Mouse (Mus musculus) limb, embryonic 15.5 days (tissue): ENCODE data around the gene Zmiz1. TPM values are rescaled to one million over a fixed set of nuclear protein-coding genes. Genes with fewer than 3 reads are reported as not detected.

Source experiments
- ATAC-seq: fragments of 200-750 bp; cut with Nextera tagmentation; 2 replicates; pipeline ENCODE4 v1.8.0; 2017; ENCODE audit warnings: low read depth, moderate TSS enrichment; ENCODE audit not compliant: insufficient number of reproducible peaks, low FRiP score, low TSS enrichment
- H3K27ac ChIP-seq: fragments of 300-500 bp; sonication (generic); 2 replicates; pipeline ENCODE4 v1.5.1; 2015; ENCODE audit warnings: moderate library complexity, mild to moderate bottlenecking, inconsistent platforms
- H3K27me3 ChIP-seq: fragments of 300-500 bp; sonication (generic); 2 replicates; pipeline ENCODE4 v1.6.1; 2015; ENCODE audit warnings: inconsistent platforms
- H3K36me3 ChIP-seq: fragments of 300-500 bp; sonication (generic); 2 replicates; pipeline ENCODE4 v1.6.1; 2015; ENCODE audit warnings: inconsistent platforms
- H3K4me1 ChIP-seq: fragments of 300-500 bp; sonication (generic); 2 replicates; pipeline ENCODE4 v1.6.1; 2015; ENCODE audit warnings: inconsistent platforms
- H3K4me2 ChIP-seq: fragments of 300-500 bp; sonication (generic); 2 replicates; pipeline ENCODE4 v1.6.1; 2015; ENCODE audit warnings: mild to moderate bottlenecking, inconsistent platforms
- H3K4me3 ChIP-seq: fragments of 300-500 bp; sonication (generic); 2 replicates; pipeline ENCODE4 v1.5.1; 2015; ENCODE audit warnings: mild to moderate bottlenecking, inconsistent platforms
- H3K9ac ChIP-seq: fragments of 300-500 bp; sonication (generic); 2 replicates; pipeline ENCODE4 v1.6.1; 2015; ENCODE audit warnings: inconsistent platforms
- H3K9me3 ChIP-seq: fragments of 300-500 bp; sonication (generic); 2 replicates; pipeline ENCODE4 v1.6.1; 2016; ENCODE audit warnings: inconsistent platforms
- WGBS: fragments of 180-500 bp; shearing (Covaris S2); methylation state at CpG from one replicate; pipeline ENCODE4 v1.1.7; 2015; 5-methylcytosine and 5-hydroxymethylcytosine counted together
- polyA plus RNA-seq: library from polyadenylated mRNA; unstranded; fragments of >200 nt; fragmentation: Nextera tagmentation; extraction: Ambion mirVana; gene quantifications from 2 replicates; pipeline ENCODE4 v1.2.1, GENCODE M21; 2015

The Zmiz1 gene
- polyA plus RNA-seq, 1 experiment from 2014 or later: 50.5 TPM

DNA sequence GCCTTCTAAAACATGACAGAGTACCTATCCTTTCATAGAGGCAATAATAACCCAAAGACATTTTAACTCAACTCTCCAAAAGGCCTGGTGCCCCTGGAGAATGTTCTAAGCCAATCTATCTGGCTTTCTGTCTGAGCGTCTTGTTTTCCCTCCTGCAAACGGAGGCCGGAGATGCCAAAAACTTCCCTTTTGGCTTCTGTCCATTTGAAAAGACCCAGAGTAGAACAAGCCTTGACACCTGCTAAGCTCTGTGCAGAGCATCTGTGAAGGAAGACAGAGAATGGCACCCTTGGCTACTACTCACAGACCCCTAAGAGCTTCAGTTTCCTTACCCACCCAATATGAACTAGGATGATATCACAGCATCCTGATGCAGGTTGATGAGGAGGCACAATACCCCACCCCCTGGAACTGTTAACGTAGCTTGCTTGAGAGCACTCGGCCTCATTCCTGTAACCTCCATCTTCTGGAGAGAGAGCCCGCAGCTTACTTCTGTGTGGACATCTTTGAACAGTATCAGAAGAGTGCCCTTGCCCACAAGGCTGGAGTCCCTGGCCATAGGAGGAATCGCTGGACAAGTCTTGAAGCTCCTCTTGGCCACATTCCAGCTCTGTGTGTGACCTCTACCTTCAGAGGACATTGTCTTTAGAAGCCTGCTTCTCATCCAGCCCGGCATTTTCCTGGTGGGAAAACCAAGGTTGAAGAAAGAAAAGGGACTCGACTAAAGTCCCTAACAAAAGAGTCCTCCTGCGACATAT is 9.1 kb downstream of the Zmiz1 start:
- H3K4me1 ChIP-seq: peaks cover 97% of the 10 kb centered on the region
- 0 out of 2 replicates have a peak, but pooled peaks cover 2% of the 10 kb centered on the region for H3K36me3 ChIP-seq
- no peak for ATAC-seq
- H3K4me2 ChIP-seq: no peak overlapping the region
- no peak overlapping the region for H3K4me3 ChIP-seq
- no peak overlapping the region for H3K27ac ChIP-seq
- WGBS: 65% methylated on average over 10 of the region's 10 CpGs
- H3K9me3 ChIP-seq: no peaks in the 10 kb centered on the region
- no peak overlapping the region for H3K9ac ChIP-seq
- H3K27me3 ChIP-seq: no peaks in the 10 kb centered on the region

DNA sequence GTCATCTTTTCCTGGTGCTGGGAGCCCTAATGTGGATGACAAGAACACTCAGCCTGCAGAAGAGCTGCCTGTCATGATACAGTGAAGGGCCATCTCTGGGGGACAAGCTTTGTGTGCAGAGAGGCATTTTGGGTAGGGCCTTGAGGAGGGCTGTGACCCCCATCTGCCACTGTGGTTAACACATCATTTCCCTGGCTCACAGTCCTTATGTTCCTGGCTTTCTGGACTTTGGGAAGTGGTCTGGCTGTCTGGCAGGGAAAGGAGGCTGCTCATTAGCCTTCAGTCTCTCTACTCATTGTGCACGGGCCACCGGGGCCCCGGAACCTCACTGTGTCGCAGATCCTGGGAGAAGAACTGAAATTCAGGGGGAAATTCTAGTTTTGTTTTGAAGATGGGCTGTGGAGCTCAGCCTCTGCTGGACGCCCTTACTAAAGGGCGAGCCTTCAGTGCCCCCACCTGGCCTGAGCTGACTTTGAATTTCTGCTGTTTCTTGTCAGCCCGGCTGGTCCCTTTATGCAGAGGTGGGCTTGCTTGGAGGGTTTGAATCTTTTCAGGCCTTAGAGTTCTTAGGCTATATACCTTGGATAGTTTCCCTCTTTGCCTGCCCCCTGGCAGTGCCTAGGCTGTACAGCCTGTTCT is 10.0 kb downstream of the Zmiz1 start:
- Histone ChIP-seq H3K4me1 (peaks cover 96% of the 10 kb centered on the region), H3K36me3 (no peaks in the 10 kb centered on the region), H3K4me3 (no peak overlapping the region), H3K4me2 (no peak overlapping the region), H3K27ac (0 out of 2 replicates have a peak overlapping the region, but pooled peaks have one; percentile 12), H3K9ac (no peak overlapping the region), H3K9me3 (no peaks in the 10 kb centered on the region), H3K27me3 (no peaks in the 10 kb centered on the region)
- WGBS: 47% methylated on average over 7 of the region's 7 CpGs
- ATAC-seq: no peak

DNA sequence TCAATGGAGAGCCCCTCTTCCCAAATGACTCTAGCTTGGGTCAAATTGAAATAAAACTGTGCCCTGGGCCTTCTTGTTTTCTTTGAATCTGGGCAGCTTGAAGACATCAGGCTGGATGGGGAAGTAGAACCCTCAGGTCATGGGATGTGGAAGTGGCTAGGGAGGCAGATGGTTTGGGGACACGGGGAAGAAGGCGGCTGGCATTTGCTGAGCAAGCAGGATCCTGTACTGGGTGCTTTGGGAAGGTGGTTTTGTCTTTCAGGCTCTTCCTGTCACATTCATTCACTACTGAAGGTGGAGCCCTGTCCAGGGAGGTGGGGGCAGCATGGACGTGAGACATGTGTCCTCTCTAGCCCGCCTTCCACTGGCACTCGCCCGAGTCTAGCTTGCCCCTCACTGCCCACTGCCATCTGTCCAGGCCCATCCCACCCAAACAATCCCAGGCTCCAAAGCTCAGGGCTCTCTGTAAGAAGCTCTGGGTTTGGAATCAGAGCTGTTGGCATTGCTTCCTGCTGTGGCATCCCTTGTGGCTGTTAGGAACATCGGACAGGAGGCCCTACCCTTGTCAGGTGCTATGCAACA is 11.3 kb downstream of the Zmiz1 start:
- Histone ChIP-seq H3K36me3 (no peaks in the 10 kb centered on the region), H3K27ac (no peak overlapping the region), H3K27me3 (no peaks in the 10 kb centered on the region), H3K4me3 (no peak overlapping the region), H3K4me1 (peaks cover 96% of the 10 kb centered on the region), H3K4me2 (no peak overlapping the region), H3K9ac (no peak overlapping the region), H3K9me3 (no peaks in the 10 kb centered on the region)
- WGBS: 51% methylated on average over 7 of the region's 7 CpGs
- no peak for ATAC-seq

DNA sequence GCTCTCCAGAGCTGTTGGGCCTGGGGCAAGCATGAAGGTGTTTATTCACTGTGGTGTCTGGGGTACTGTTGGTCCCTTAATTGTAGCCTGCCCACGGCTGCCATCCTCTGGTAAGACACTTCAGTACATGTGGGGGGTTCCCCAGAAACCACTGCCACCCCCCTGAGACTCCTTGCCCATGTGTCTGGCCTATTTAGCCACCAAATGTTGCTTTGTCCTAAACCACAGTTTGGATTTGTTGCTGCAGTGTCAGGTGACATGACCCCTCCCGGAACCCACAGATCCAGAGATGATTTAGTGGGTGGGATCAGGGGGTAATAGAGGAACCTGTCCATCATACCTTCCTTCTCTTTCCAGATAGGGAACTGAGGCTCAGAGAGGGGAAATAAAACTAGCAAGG is 12.1 kb downstream of the Zmiz1 start:
- 24% methylated on average over 2 of the region's 2 CpGs for WGBS

DNA sequence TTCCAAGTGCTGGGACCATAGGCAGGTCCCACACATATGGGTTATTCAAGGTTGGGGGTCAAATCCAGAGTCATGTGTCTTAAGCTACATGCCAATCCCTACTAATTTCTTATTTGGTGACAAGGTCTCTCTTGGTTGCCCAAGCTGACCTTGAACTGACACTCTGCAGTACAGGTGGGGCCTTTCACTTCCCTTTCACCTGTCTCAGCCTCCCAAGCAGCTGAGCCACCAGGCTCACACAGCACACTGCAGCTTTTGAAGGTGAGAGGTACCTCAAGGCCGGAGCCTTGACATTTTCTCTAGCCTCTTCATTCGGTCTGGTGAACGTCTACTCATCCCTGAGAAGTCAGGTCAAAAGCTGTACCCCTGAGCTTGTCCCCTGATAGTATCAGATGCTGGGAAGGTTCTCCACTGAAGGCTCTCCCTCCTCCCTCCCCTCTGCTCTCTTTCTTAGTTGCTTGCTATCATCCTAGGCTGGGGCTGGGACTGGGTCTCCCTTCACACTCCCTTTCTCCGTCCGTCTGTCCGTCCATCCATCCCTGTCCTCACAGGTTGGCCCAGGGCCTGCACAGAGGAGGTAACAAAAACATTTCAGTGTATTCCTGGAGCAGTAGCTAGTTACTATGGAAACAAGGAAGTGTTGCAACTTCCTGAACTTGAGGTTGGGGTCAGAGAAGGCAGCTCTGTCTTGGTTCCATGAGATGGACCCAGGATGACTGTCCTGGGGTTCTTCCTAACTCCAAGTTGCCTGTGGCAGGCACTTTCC is 13.3 kb downstream of the Zmiz1 start:
- no peak for ATAC-seq
- H3K9me3 ChIP-seq: no peaks in the 10 kb centered on the region
- H3K27me3 ChIP-seq: no peaks in the 10 kb centered on the region
- H3K36me3 ChIP-seq: peaks cover 6% of the 10 kb centered on the region; the same call in 1 of the 2 replicates
- 74% methylated on average over 6 of the region's 6 CpGs for WGBS
- peaks cover 99% of the 10 kb centered on the region for H3K4me1 ChIP-seq
- peak overlapping the region; percentile 62; the same call in 1 of the 2 replicates for H3K27ac ChIP-seq
- no peak overlapping the region for H3K4me2 ChIP-seq
- H3K9ac ChIP-seq: no peak overlapping the region
- no peak overlapping the region for H3K4me3 ChIP-seq

More for the DNA sequence above, 12.1 kb downstream of the Zmiz1 start:
- H3K36me3 ChIP-seq: peaks cover 3% of the 10 kb centered on the region; the same call in 1 of the 2 replicates
- H3K27ac ChIP-seq: no peak overlapping the region
- peaks cover 96% of the 10 kb centered on the region for H3K4me1 ChIP-seq
- H3K4me2 ChIP-seq: no peak overlapping the region
- no peaks in the 10 kb centered on the region for H3K27me3 ChIP-seq
- H3K9ac ChIP-seq: no peak overlapping the region
- no peaks in the 10 kb centered on the region for H3K9me3 ChIP-seq
- no peak for ATAC-seq
- no peak overlapping the region for H3K4me3 ChIP-seq

DNA sequence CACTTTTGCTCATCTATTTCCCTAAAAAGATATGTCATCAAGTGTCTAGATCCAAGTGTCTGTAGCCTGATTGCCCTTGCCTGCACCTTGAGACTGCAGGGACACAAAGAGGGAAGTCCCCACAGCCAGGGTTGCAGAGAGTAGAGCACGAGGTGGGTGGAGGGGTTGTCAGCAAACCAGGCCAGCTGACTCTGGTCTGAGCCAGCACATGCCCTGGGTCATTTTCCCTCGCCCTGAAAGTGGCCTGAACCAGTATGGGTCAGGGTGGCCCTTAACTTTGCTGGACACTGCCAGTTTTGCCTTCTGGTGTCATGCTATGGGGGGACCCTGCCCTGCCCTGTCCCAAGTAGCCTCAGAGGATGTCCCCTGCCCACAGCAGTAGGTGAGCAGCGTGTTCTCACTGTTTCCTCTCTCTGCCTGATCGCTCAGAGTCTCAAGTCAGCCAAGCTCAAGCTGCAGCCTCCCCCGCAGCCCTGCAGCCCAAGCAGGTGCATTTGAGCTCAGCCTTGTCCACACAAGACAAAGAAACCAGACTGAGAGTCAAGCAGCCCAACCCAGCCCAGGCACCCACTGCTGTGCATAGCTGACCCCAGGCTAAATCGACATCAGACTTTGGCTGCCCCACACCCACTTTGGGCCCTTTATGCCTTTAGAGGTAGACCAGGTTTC is 14.1 kb downstream of the Zmiz1 start:
- Histone ChIP-seq H3K36me3 (peaks cover 6% of the 10 kb centered on the region; the same call in 1 of the 2 replicates), H3K4me2 (no peak overlapping the region), H3K27ac (peak overlapping the region; percentile 62), H3K9ac (no peak overlapping the region), H3K9me3 (no peaks in the 10 kb centered on the region), H3K4me1 (peaks cover 99% of the 10 kb centered on the region), H3K4me3 (no peak overlapping the region), H3K27me3 (no peaks in the 10 kb centered on the region)
- no peak for ATAC-seq
- WGBS: 34% methylated on average over 6 of the region's 6 CpGs

DNA sequence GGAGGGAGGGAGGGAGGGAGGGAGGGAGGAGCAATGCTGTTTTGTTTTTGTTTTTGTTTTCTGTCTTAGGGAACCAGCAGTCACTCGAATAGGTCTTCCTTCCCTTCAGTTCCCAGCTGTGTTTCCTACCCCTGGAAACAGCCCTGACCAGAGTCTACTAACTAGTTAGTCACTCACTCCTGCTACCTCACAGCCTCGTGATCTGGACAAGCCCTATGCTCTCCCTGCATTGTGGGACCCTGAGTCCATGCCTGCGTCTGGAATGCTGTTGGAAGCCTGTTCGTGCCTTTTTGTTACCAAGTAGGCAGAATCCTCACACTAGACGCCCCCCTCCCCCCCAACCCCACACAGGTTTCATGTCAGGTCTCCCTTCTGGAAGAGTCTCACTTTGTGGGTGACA is 15.0 kb downstream of the Zmiz1 start:
- no peaks in the 10 kb centered on the region for H3K9me3 ChIP-seq
- no peak overlapping the region for H3K4me3 ChIP-seq
- H3K36me3 ChIP-seq: peaks cover 9% of the 10 kb centered on the region; the same call in 1 of the 2 replicates
- 0 out of 2 replicates have a peak overlapping the region, but pooled peaks have one; percentile 43 for H3K27ac ChIP-seq
- peaks cover 99% of the 10 kb centered on the region for H3K4me1 ChIP-seq
- no peak overlapping the region for H3K9ac ChIP-seq
- WGBS: 30% methylated on average over 5 of the region's 5 CpGs
- no peaks in the 10 kb centered on the region for H3K27me3 ChIP-seq
- ATAC-seq: no peak
- no peak overlapping the region for H3K4me2 ChIP-seq

DNA sequence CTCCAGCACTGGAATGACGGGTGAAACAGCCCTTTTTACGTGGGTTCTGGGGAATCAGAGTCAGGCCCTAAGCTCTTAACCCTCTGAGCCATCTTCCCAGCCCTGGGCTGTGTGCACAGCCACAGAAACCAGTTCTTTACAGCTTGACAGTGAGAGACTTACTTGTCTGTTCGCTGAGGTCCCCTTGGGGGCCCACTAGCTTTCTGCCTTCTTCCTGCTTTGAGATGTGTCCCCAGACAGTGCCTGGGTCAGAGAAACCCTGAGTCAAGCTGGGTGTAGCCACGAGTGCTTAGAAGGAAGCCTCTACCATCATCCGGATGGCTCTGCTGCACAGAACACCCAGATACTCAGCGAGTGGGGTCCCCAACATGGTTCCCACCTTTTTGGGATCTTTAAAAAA is 15.7 kb downstream of the Zmiz1 start:
- peaks cover 99% of the 10 kb centered on the region for H3K4me1 ChIP-seq
- H3K4me2 ChIP-seq: no peak overlapping the region
- ATAC-seq: no peak
- WGBS: 54% methylated on average over 6 of the region's 6 CpGs
- H3K36me3 ChIP-seq: peaks cover 12% of the 10 kb centered on the region; the same call in 1 of the 2 replicates
- H3K9me3 ChIP-seq: no peaks in the 10 kb centered on the region
- H3K27ac ChIP-seq: 0 out of 2 replicates have a peak overlapping the region, but pooled peaks have one; percentile 43
- no peak overlapping the region for H3K9ac ChIP-seq
- H3K27me3 ChIP-seq: no peaks in the 10 kb centered on the region
- no peak overlapping the region for H3K4me3 ChIP-seq

DNA sequence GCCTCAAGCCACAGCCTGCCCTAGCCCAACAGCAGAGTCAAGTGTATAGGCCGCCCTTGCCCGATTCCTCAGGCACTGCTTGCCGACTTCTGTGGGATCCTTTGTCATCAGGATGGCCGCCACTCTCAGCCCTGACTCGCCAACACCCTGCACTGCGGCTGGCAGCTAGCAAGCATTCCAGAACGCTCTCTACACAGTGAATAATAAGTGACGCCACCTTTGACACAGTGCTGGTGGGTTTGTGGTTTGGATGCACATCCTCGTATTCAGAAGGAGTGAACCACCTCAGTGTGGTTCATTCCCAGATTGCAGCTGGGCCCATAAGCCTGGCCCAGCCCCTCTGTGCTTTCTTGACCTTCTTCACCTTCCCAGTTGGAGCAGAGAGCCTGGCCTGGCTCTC is 17.1 kb downstream of the Zmiz1 start:
- no peak for ATAC-seq
- Histone ChIP-seq H3K36me3 (peaks cover 12% of the 10 kb centered on the region; the same call in 1 of the 2 replicates), H3K27ac (peak overlapping the region; percentile 59), H3K27me3 (no peaks in the 10 kb centered on the region), H3K9ac (no peak overlapping the region; the same call in 1 of the 2 replicates), H3K4me2 (no peak overlapping the region), H3K4me1 (peaks cover 99% of the 10 kb centered on the region), H3K9me3 (no peaks in the 10 kb centered on the region), H3K4me3 (no peak overlapping the region)
- 58% methylated on average over 9 of the region's 9 CpGs for WGBS

DNA sequence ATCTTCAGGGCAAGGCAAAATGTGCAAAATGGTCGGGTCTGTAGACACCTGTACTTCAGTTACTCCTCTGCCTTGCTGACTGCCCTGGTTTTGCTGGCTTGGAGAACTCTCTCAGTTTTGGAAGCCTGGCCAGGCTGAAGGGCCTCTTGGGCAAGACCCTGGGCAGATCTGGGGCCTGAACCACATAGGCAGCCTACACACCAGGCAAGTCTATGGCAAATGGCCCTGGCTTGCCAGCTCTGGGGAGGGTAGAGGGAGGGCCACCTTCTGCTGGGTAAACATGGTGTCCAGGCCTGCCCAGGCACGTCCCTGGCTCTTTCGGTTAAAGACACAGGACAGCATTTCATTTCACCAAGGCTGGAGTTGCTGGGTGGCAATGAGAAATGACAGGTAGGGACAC is 17.5 kb downstream of the Zmiz1 start:
- Histone ChIP-seq H3K9ac (no peak overlapping the region; the same call in 1 of the 2 replicates), H3K4me2 (no peak overlapping the region), H3K4me3 (no peak overlapping the region), H3K27me3 (no peaks in the 10 kb centered on the region), H3K4me1 (peaks cover 99% of the 10 kb centered on the region), H3K9me3 (no peaks in the 10 kb centered on the region), H3K36me3 (peaks cover 12% of the 10 kb centered on the region; the same call in 1 of the 2 replicates), H3K27ac (peak overlapping the region; percentile 59; the same call in 1 of the 2 replicates)
- 65% methylated on average over 3 of the region's 3 CpGs for WGBS
- no peak for ATAC-seq

DNA sequence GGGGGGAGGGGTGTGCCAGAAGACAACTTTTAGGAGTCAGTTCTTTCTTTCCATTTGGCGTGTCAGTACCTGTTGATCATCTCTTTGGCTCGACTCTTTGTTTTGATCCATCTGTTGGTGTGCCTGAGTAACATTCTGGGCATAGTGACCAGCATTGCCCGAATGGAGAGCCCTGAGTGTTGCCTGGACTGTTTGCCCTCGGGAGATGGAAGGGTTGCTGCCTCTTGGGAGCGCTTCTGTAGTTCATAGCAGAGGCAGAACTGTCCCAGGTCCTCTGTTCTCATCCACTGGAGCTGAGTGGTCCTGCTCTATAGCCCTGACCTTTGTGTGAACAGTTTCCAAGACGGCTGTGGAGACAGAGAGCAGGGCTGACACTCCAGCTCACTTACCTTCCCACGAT is 18.3 kb downstream of the Zmiz1 start:
- 55% methylated on average over 7 of the region's 7 CpGs for WGBS
- peaks cover 14% of the 10 kb centered on the region; the same call in 1 of the 2 replicates for H3K36me3 ChIP-seq
- peaks cover 97% of the 10 kb centered on the region for H3K4me1 ChIP-seq
- H3K27ac ChIP-seq: peak overlapping the region; percentile 52; the same call in 1 of the 2 replicates
- ATAC-seq: no peak
- H3K4me3 ChIP-seq: no peak overlapping the region
- no peaks in the 10 kb centered on the region for H3K9me3 ChIP-seq
- H3K4me2 ChIP-seq: no peak overlapping the region
- no peak overlapping the region for H3K9ac ChIP-seq
- no peaks in the 10 kb centered on the region for H3K27me3 ChIP-seq
